Mouse (Mus musculus) myocyte (in vitro differentiated cells): ENCODE measurements around the gene Ccdc88b. TPM values are rescaled to one million over a fixed set of nuclear protein-coding genes. Genes with fewer than 3 reads are reported as not detected.

Source experiments
- H3K27me3 ChIP-seq: one replicate; pipeline ENCODE4 v1.6.1; 2011; ENCODE audit not compliant: control insufficient read depth, insufficient read depth, insufficient read length
- H3K36me3 ChIP-seq: one replicate; pipeline ENCODE4 v1.6.1; 2011; ENCODE audit not compliant: control insufficient read depth, insufficient read depth
- H3K4me2 ChIP-seq: one replicate; pipeline ENCODE4 v1.6.1; 2011; ENCODE audit warnings: low read depth, control low read depth
- H3K4me3 ChIP-seq: one replicate; pipeline ENCODE4 v1.5.1; 2011; ENCODE audit warnings: mild to moderate bottlenecking, control low read depth, moderate library complexity
- H3K79me2 ChIP-seq: one replicate; pipeline ENCODE4 v1.6.1; 2011; ENCODE audit not compliant: control insufficient read depth, insufficient read depth
- H3ac ChIP-seq: one replicate; pipeline ENCODE4 v1.6.1; 2011; ENCODE audit not compliant: control insufficient read depth, insufficient read length
- CEBPB ChIP-seq: IDR thresholded peaks from 2 replicates; pipeline ENCODE4 v1.6.1; 2011; ENCODE audit warnings: mild to moderate bottlenecking, moderate library complexity; ENCODE audit not compliant: poor library complexity, insufficient read depth, severe bottlenecking
- E2F4 ChIP-seq: IDR thresholded peaks from one replicate; pipeline ENCODE4 v1.6.1; 2011; ENCODE audit warnings: mild to moderate bottlenecking, control low read depth, moderate library complexity; ENCODE audit not compliant: insufficient read depth
- MAX ChIP-seq: IDR thresholded peaks from one replicate; pipeline ENCODE4 v1.6.1; 2011; ENCODE audit warnings: low read depth, mild to moderate bottlenecking, control low read depth
- MYOD1 ChIP-seq, 3 experiments: IDR thresholded peaks; one replicate each; pipeline ENCODE4 v1.6.1; 2011; ENCODE audit warnings: control low read depth in 2 of 3, low read depth in 2 of 3, mild to moderate bottlenecking in 2 of 3, moderate library complexity in 1 of 3; ENCODE audit not compliant: insufficient read length in 2 of 3, control insufficient read depth in 1 of 3
- MYOG ChIP-seq, 3 experiments: IDR thresholded peaks; one replicate each; pipeline ENCODE4 v1.6.1; 2011; ENCODE audit warnings: control low read depth in 2 of 3, low read depth in 2 of 3, mild to moderate bottlenecking in 2 of 3; ENCODE audit not compliant: insufficient read length in 2 of 3, control insufficient read depth in 1 of 3, insufficient read depth in 1 of 3
- POLR2A ChIP-seq: IDR thresholded peaks from one replicate; pipeline ENCODE4 v1.6.1; 2011; ENCODE audit warnings: low read depth, mild to moderate bottlenecking, control low read depth, moderate library complexity; ENCODE audit not compliant: insufficient read length
- POLR2AphosphoS2 ChIP-seq: IDR thresholded peaks from one replicate; pipeline ENCODE4 v1.6.1; 2011; ENCODE audit warnings: low read depth, control low read depth; ENCODE audit not compliant: insufficient read length
- REST ChIP-seq: IDR thresholded peaks from one replicate; pipeline ENCODE4 v1.6.1; 2011; ENCODE audit warnings: mild to moderate bottlenecking, control low read depth, moderate library complexity; ENCODE audit not compliant: insufficient read depth, insufficient read length
- SRF ChIP-seq: IDR thresholded peaks from one replicate; pipeline ENCODE4 v1.6.1; 2011; ENCODE audit warnings: low read depth; ENCODE audit not compliant: control insufficient read depth, insufficient read length
- TCF12 ChIP-seq: IDR thresholded peaks from one replicate; pipeline ENCODE4 v1.6.1; 2011; ENCODE audit warnings: mild to moderate bottlenecking, control low read depth; ENCODE audit not compliant: poor library complexity, insufficient read depth, severe bottlenecking
- TCF3 ChIP-seq: IDR thresholded peaks from one replicate; pipeline ENCODE4 v1.6.1; 2011; ENCODE audit warnings: low read depth, control low read depth; ENCODE audit not compliant: insufficient read length
- USF1 ChIP-seq: IDR thresholded peaks from one replicate; pipeline ENCODE4 v1.6.1; 2011; ENCODE audit warnings: low read depth, mild to moderate bottlenecking, control low read depth, moderate library complexity
- polyA plus RNA-seq: library from polyadenylated mRNA; unstranded; fragments of >200 nt; fragmentation: generic; extraction: Trizol; gene quantifications from one replicate; pipeline ENCODE4 v1.2.1, GENCODE M21; 2012; ENCODE audit warnings: missing spikeins

The Ccdc88b gene
- polyA plus RNA-seq, 1 experiment = 0.23 TPM

- H3K27me3 ChIP-seq = no peaks in the 10 kb centered on the region
These were observed 16.8 kb downstream of the Ccdc88b start for GRCm38 (mm10) chr19:6841292-6841597.

DNA sequence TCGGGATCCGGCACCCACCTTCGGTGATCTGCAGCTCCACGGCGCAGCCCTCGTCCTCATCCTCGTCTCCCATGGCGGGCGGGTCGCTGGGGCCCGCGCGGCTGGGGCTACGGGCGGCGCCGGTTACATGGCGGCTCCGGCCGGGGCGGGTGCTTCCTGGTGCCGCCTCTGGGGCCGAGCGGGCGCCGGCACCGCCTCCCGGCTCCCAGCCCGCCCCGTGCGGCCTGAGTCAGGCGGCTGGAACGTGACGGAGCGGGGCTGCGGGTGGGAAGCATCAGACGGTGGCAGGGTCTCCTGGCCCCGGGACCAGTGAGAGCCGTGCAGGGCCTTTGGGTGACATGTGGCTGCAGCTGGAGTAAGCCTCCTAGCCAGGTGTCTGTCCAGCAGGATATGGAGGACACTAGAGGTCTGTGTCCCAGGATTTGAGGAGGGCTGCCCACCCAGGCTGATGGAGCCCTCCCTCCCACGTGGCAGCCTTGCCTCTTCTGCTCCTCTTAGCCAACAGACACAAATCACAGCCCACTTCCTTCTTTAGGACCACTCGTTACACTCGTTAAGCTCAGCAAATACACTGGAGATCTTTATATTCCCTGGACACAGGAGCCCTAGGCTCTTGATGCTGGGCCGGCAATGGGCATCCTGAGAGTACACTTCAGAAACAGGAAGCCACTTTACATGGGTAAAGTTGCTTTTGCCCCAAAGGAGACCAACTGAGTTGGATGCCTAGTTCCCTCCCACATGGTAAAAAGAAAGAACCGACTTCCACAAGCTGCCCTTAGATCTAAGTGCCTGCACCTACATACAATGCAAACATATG, 17.3 kb downstream of the Ccdc88b start, which contains the start of gene Rps6ka4:
Gene Rps6ka4 (minus strand): TSS at position 162 of the 817 bp plus-strand sequence.
- peaks cover 8% of the 10 kb centered on the region for H3K36me3 ChIP-seq
- H3K4me2 ChIP-seq = peak within 1 kb of the TSS; percentile 89
- no peak for TF ChIP-seq SRF
- no peak for TF ChIP-seq E2F4
- TF ChIP-seq TCF12 = no peak
- TF ChIP-seq POLR2A = peak; percentile 84
- peak; percentile 83 for TF ChIP-seq POLR2AphosphoS2
- no peak for TF ChIP-seq TCF3
- no peaks in the 10 kb centered on the region for H3K27me3 ChIP-seq
- peak within 1 kb of the TSS; percentile 81 for H3K4me3 ChIP-seq
- H3K79me2 ChIP-seq = peaks cover 9% of the 10 kb centered on the region
- H3ac ChIP-seq = peak within 1 kb of the TSS; percentile 23

More at GRCm38 (mm10) chr19:6841292-6841597, 16.8 kb downstream of the Ccdc88b start:
- TF ChIP-seq TCF12 (no peak), POLR2AphosphoS2 (no peak), CEBPB (0 out of 2 replicates have a peak, but pooled peaks have one; percentile 51), SRF (no peak)
- Histone ChIP-seq H3K36me3 (peaks cover 7% of the 10 kb centered on the region), H3K79me2 (peaks cover 9% of the 10 kb centered on the region), H3K4me3 (peak overlapping the region; percentile 81), H3K4me2 (peak overlapping the region; percentile 89), H3ac (no peak overlapping the region)

DNA sequence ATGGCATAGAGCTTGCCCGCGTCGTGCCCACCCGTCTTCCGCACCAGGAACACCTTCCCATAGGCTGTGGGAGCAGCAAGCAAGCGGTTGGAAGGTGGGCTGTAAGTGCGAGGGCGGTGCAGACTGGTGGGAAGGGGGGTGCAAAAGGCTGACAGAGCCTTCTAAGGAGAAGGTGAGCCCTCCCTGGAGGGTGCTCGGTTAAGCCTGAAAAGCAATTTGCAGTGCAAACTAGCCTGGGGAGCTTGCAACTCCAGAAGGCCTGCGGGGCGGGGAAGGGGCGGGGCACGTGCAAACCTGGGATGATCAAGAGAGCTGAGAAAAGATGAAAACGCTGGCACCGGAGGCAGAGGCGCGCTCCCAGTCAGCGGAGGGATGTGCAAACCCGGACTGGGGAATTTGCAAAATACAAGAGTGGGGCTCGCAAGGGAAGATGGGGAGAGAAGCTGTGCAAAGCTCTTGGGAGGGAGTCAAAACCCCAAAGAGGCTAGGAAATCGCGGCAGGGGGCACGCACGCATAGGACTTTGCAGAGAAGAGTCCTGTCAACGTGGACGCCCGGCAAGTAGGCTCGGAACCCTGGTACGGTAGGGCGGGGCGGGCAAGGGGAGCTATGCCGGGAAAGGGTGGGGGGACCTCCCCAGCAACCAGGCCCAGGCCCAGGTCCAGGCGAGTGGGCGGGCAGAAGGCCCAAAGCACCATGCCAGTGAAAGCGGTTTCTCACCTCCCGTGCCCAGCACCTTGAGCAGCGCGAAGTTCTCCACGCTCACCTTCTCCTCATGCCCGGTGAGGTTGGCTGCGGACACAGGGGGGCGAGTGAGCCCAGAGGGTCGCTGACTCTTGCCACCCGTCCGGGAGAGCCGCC, 18.2 kb downstream of the Ccdc88b start:
- Histone ChIP-seq H3K4me3 (peak overlapping the region; percentile 81), H3K79me2 (peaks cover 9% of the 10 kb centered on the region), H3K27me3 (no peaks in the 10 kb centered on the region), H3K36me3 (peaks cover 8% of the 10 kb centered on the region), H3ac (peak overlapping the region; percentile 23), H3K4me2 (peak overlapping the region; percentile 86)
- TF ChIP-seq SRF (no peak), USF1 (no peak), E2F4 (no peak), TCF12 (no peak), POLR2AphosphoS2 (no peak), MYOD1 (IDR thresholded peaks at IDR 0.05; ENCODE audit: control insufficient read depth in 1 of 3, insufficient read length in 2 of 3, low read depth in 2 of 3) (no peak), TCF3 (no peak), POLR2A (no peak), MAX (no peak), CEBPB (no peak), REST (no peak), MYOG (IDR thresholded peaks at IDR 0.05; ENCODE audit: control insufficient read depth in 1 of 3, insufficient read depth in 1 of 3, insufficient read length in 2 of 3, low read depth in 2 of 3) (no peak)

GRCm38 (mm10) chr19:6832363-6832762, 25.6 kb downstream of the Ccdc88b start:
- H3K36me3 ChIP-seq = peaks cover 20% of the 10 kb centered on the region
- H3K79me2 ChIP-seq = no peaks in the 10 kb centered on the region
- no peak overlapping the region for H3ac ChIP-seq
- H3K4me2 ChIP-seq = no peak overlapping the region
- TF ChIP-seq REST (no peak), POLR2AphosphoS2 (no peak), USF1 (no peak), E2F4 (no peak), MAX (no peak), TCF12 (no peak), CEBPB (no peak), TCF3 (no peak), MYOD1 (IDR thresholded peaks at IDR 0.05; ENCODE audit: control insufficient read depth in 1 of 3, insufficient read length in 2 of 3, low read depth in 2 of 3) (no peak), POLR2A (no peak), SRF (no peak), MYOG (IDR thresholded peaks at IDR 0.05; ENCODE audit: control insufficient read depth in 1 of 3, insufficient read depth in 1 of 3, insufficient read length in 2 of 3, low read depth in 2 of 3) (no peak)
- H3K27me3 ChIP-seq = no peaks in the 10 kb centered on the region
- no peak overlapping the region for H3K4me3 ChIP-seq
